ENCODE assay signal across 20 mouse cellular contexts in genomic region chr14:121281336-121281710, GRCm38 (mm10).
DNase-seq lines count a peak whose midpoint lies in the region; ATAC-seq and TF ChIP-seq lines count a peak whose summit lies in the region.
"Had no signal": no experiment of that assay in that cellular context is flagged by ENCODE, and none has a peak within 500 bp of the region (broad histone marks: within the 10 kb centered on the region; RNA-seq: fewer than 3 reads in every experiment).

No protein-coding gene starts in this region.

- no peak for ATAC-seq in heart, embryonic 11.5 days (replicated peaks; ENCODE audit: insufficient number of reproducible peaks, low FRiP score, low TSS enrichment)
- no peak for ATAC-seq in heart, postnatal 0 days (ENCODE audit: insufficient read depth, low read depth)
- no peak for ATAC-seq in stomach, postnatal 0 days (ENCODE audit: low FRiP score, low TSS enrichment)
- ATAC-seq: forebrain, embryonic 14.5 days; inflammation-experienced regulatory T-cells, adult 6 months; Patski had no signal

- no peak overlapping the region for H3K9ac ChIP-seq in heart, embryonic 11.5 days (ENCODE audit: low read depth, low read length)
- no peak overlapping the region for H3K9ac ChIP-seq in heart, postnatal 0 days (replicated peaks; ENCODE audit: low read depth, low read length)
- no peak overlapping the region for H3K9ac ChIP-seq in stomach, postnatal 0 days (ENCODE audit: low read length)
- H3K9ac ChIP-seq: hindbrain, embryonic 14.5 days had no signal

- no peak for TF ChIP-seq CTCF in heart, postnatal 0 days (IDR thresholded peaks at IDR 0.05; ENCODE audit: low read depth)
- no peak for TF ChIP-seq CTCF in stomach, postnatal 0 days (IDR thresholded peaks at IDR 0.05; ENCODE audit: low read depth)

- H3K36me3 ChIP-seq in heart, embryonic 11.5 days (ENCODE audit: control insufficient read depth, insufficient read depth, low read length): peaks cover 41% of the 10 kb centered on the region
- peaks cover 65% of the 10 kb centered on the region for H3K36me3 ChIP-seq in heart, postnatal 0 days (replicated peaks; ENCODE audit: control insufficient read depth, insufficient read depth, low read length)
- peaks cover 15% of the 10 kb centered on the region for H3K36me3 ChIP-seq in stomach, postnatal 0 days (ENCODE audit: control insufficient read depth, insufficient read depth, low read length)

- no peak overlapping the region for H3K4me2 ChIP-seq in heart, embryonic 11.5 days
- no peak overlapping the region for H3K4me2 ChIP-seq in heart, postnatal 0 days (ENCODE audit: low read depth, low read length)
- no peak overlapping the region for H3K4me2 ChIP-seq in stomach, postnatal 0 days (replicated peaks; ENCODE audit: low read depth)
- H3K4me2 ChIP-seq: hindbrain, embryonic 14.5 days had no signal

- intact Hi-C loops in heart, postnatal 36 days (cut with DNase I): loop anchor here (5.0 kb wide), 1 partner anchor 96 kb away; no protein-coding TSS in a partner anchor
- intact Hi-C loops in heart, postnatal 14 days (cut with DNase I): no loop called here

- no peak for DNase-seq in heart, postnatal 36 days
- DNase-seq in heart, postnatal 0 days (ENCODE audit: low spot score): peak; percentile 32
- DNase-seq in heart, postnatal 14 days: no peak
- peak; percentile 28 for DNase-seq in adrenal gland, postnatal 14 days
- DNase-seq in stomach, postnatal 0 days (ENCODE audit: low spot score): no peak
- no peak for DNase-seq in urinary bladder, postnatal 10 days (ENCODE audit: low spot score)
- DNase-seq: B cell, adult 2 months; cerebellum, adult 8-10 months; cerebellum, postnatal 36 days; gastrocnemius, adult 2 months; midbrain, embryonic 14.5 days; retina, postnatal 1 day had no signal

- no peak overlapping the region for H3K4me3 ChIP-seq in heart, embryonic 11.5 days (ENCODE audit: low read depth, low read length)
- no peak overlapping the region for H3K4me3 ChIP-seq in heart, postnatal 0 days (ENCODE audit: low read depth, low read length)
- no peak overlapping the region for H3K4me3 ChIP-seq in stomach, postnatal 0 days (ENCODE audit: low read depth, low read length)
- H3K4me3 ChIP-seq: gastrocnemius, adult 2 months had no signal

- H3K27ac ChIP-seq in heart, embryonic 11.5 days (ENCODE audit: low read depth, low read length): peak overlapping the region; percentile 35; the same call in 1 of the 2 replicates
- peak overlapping the region; percentile 56; the same call in 1 of the 2 replicates for H3K27ac ChIP-seq in heart, postnatal 0 days (ENCODE audit: low read depth)
- 0 out of 2 replicates have a peak overlapping the region, but pooled peaks have one; percentile 9 for H3K27ac ChIP-seq in stomach, postnatal 0 days (replicated peaks)
- H3K27ac ChIP-seq: gastrocnemius, adult 2 months; hindbrain, embryonic 14.5 days; kidney, postnatal 0 days had no signal

- H3K27me3 ChIP-seq in heart, embryonic 11.5 days (ENCODE audit: control insufficient read depth, insufficient read depth, low read length): no peaks in the 10 kb centered on the region
- no peaks in the 10 kb centered on the region for H3K27me3 ChIP-seq in heart, postnatal 0 days (ENCODE audit: control insufficient read depth, insufficient read depth, low read length)
- H3K27me3 ChIP-seq in stomach, postnatal 0 days (ENCODE audit: control insufficient read depth, insufficient read depth, low read length): no peaks in the 10 kb centered on the region
- H3K27me3 ChIP-seq: CH12.LX, Patski had no signal

- TF ChIP-seq EP300 in heart, postnatal 0 days (IDR thresholded peaks at IDR 0.05; ENCODE audit: low read depth): no peak
- TF ChIP-seq EP300 in stomach, postnatal 0 days (optimal IDR thresholded peaks at IDR 0.05): no peak

- H3K9me3 ChIP-seq in heart, embryonic 11.5 days (replicated peaks; ENCODE audit: control insufficient read depth, low read length): no peaks in the 10 kb centered on the region
- H3K9me3 ChIP-seq in heart, postnatal 0 days (replicated peaks; ENCODE audit: control insufficient read depth, low read length): no peaks in the 10 kb centered on the region
- no peaks in the 10 kb centered on the region for H3K9me3 ChIP-seq in stomach, postnatal 0 days (ENCODE audit: control insufficient read depth, low read length)
- H3K9me3 ChIP-seq: G1E had no signal

- H3K4me1 ChIP-seq in heart, embryonic 11.5 days (ENCODE audit: control insufficient read depth, insufficient read depth, low read length): peaks cover 9% of the 10 kb centered on the region
- peaks cover 7% of the 10 kb centered on the region; the same call in 1 of the 2 replicates for H3K4me1 ChIP-seq in heart, postnatal 0 days (ENCODE audit: control insufficient read depth, insufficient read depth)
- no peaks in the 10 kb centered on the region for H3K4me1 ChIP-seq in stomach, postnatal 0 days (replicated peaks; ENCODE audit: control insufficient read depth, insufficient read depth)

Comparison
In these comparisons a context has a peak if more than half of its experiments do, and no peak if none do; other contexts are left out.
1. DNase-seq: peak in heart, postnatal 0 days (single experiment) and adrenal gland, postnatal 14 days (single experiment); none in heart, postnatal 36 days (0 of 2), heart, postnatal 14 days (0 of 2), stomach, postnatal 0 days (single experiment) and urinary bladder, postnatal 10 days (single experiment).
2. Peak in every context shown above with its lines, with median percentiles within 50 percentile points of each other: H3K27ac ChIP-seq.